Mouse (Mus musculus): ENCODE measurements around the gene Gm10553.
"Not testable (repeated sequence)": the region's sequence is repeated elsewhere in the genome, so short reads cannot be mapped to it uniquely, and the experiment has no call there.

- TF ChIP-seq CTCF (IDR thresholded peaks at IDR 0.05; ENCODE audit: extremely low read depth, insufficient read depth, insufficient read length, insufficient replicate concordance); POLR2A (IDR thresholded peaks at IDR 0.05; ENCODE audit: low read depth, low read length): not testable (repeated sequence)
These were observed at the start of gene Gm10553 for GRCm38 (mm10) chr1:85099864-85100263.
